Mouse (Mus musculus): ENCODE data around the gene Krt13. TPM values are rescaled to one million over a fixed set of nuclear protein-coding genes. Genes with fewer than 3 reads are reported as not detected.

Krt13 gene
- total and polyA plus RNA-seq, 3 experiments: not detected

GRCm38 (mm10) chr11:100096141-100096540 is 25.2 kb downstream of the Krt13 start, which contains the start of gene Krt35:
Krt35 (minus strand) TSS chr11:100096241.
- TF ChIP-seq HCFC1 (IDR thresholded peaks at IDR 0.05; ENCODE audit: low read depth, low read length) (no peak), ZMIZ1 (IDR thresholded peaks at IDR 0.05; ENCODE audit: low read depth, low read length) (no peak), JUN (IDR thresholded peaks at IDR 0.05; ENCODE audit: insufficient read depth, low read depth, low read length) (no peak), JUND (conservative IDR thresholded peaks at IDR 0.05; ENCODE audit: low read depth, low read length) (no peak), TCF12 (IDR thresholded peaks at IDR 0.05; ENCODE audit: low read depth, low read length) (no peak), SIN3A (IDR thresholded peaks at IDR 0.05; ENCODE audit: low read length) (no peak), PAX5 (IDR thresholded peaks at IDR 0.05; ENCODE audit: low read length) (no peak), MEF2A (IDR thresholded peaks at IDR 0.05; ENCODE audit: borderline replicate concordance, low read depth, low read length) (no peak), RCOR1 (conservative IDR thresholded peaks at IDR 0.05; ENCODE audit: low read depth, low read length) (no peak), E2F4 (IDR thresholded peaks at IDR 0.05; ENCODE audit: insufficient replicate concordance, low read depth, low read length) (no peak), IRF4 (IDR thresholded peaks at IDR 0.05; ENCODE audit: low read depth, low read length) (no peak), NELFE (IDR thresholded peaks at IDR 0.05; ENCODE audit: low read depth, low read length) (no peak)

GRCm38 (mm10) chr11:100088378-100089025 is 32.9 kb downstream of the Krt13 start:
- H3K9me3 ChIP-seq (replicated peaks; ENCODE audit: low read length): peaks cover 10% of the 10 kb centered on the region
- dilution Hi-C loops (cut with MboI; ENCODE audit: extremely low pct_ligation_motif_present, extremely low pct_unique_long_range_greater_than_20kb, low sequenced_read_pairs) (no loop called here), in situ Hi-C loops (cut with MboI; ENCODE audit: low pct_ligation_motif_present, low pct_unique_long_range_greater_than_20kb, low sequenced_read_pairs) (no loop called here)
- no peak overlapping the region for H3K4me3 ChIP-seq (replicated peaks in 1 of 3; ENCODE audit: low read depth in 2 of 3, low read length in 2 of 3, poor library complexity in 1 of 3)
- no peaks in the 10 kb centered on the region for H3K79me2 ChIP-seq (replicated peaks; ENCODE audit: control insufficient read depth, extremely low read depth, insufficient read depth, poor library complexity, severe bottlenecking)
- H3K4me2 ChIP-seq (ENCODE audit: insufficient read depth, low read depth, poor library complexity, severe bottlenecking): no peak overlapping the region
- H3K4me1 ChIP-seq (ENCODE audit: control insufficient read depth in 1 of 2, insufficient read depth in 2 of 2): no peaks in the 10 kb centered on the region
- TF ChIP-seq TCF12 (IDR thresholded peaks at IDR 0.05; ENCODE audit: low read depth, low read length) (no peak), MAFK (IDR thresholded peaks at IDR 0.05; ENCODE audit: insufficient replicate concordance, low read length) (no peak), BHLHE40 (IDR thresholded peaks at IDR 0.05; ENCODE audit: low read depth, low read length) (no peak), USF2 (conservative IDR thresholded peaks at IDR 0.05; ENCODE audit: low read depth, low read length) (no peak), ZKSCAN1 (IDR thresholded peaks at IDR 0.05; ENCODE audit: borderline replicate concordance, low read depth, low read length) (no peak), JUN (IDR thresholded peaks at IDR 0.05; ENCODE audit: insufficient read depth, low read depth, low read length) (no peak), MEF2A (IDR thresholded peaks at IDR 0.05; ENCODE audit: borderline replicate concordance, low read depth, low read length) (no peak), MAX (IDR thresholded peaks at IDR 0.05; ENCODE audit: low read length) (no peak), JUND (conservative IDR thresholded peaks at IDR 0.05; ENCODE audit: low read depth, low read length) (no peak), CHD2 (IDR thresholded peaks at IDR 0.05; ENCODE audit: low read length) (no peak), MAZ (IDR thresholded peaks at IDR 0.05; ENCODE audit: low read depth, low read length) (no peak), POLR2A (IDR thresholded peaks at IDR 0.05; ENCODE audit: low read depth, low read length) (no peak), CTCF (conservative IDR thresholded peaks at IDR 0.05 in 1 of 2, IDR thresholded peaks at IDR 0.05 in 1 of 2; ENCODE audit: low read depth in 2 of 2, low read length in 2 of 2) (no peak), NRF1 (IDR thresholded peaks at IDR 0.05; ENCODE audit: low read depth, low read length) (no peak), EP300 (IDR thresholded peaks at IDR 0.05; ENCODE audit: low read length) (no peak), ETS1 (conservative IDR thresholded peaks at IDR 0.05; ENCODE audit: low read depth, low read length) (no peak)
- H3K27ac ChIP-seq (ENCODE audit: insufficient read depth, low read depth): no peak overlapping the region
- H3K27me3 ChIP-seq (replicated peaks): peaks cover 93% of the 10 kb centered on the region
- no peak overlapping the region for H3K9ac ChIP-seq (ENCODE audit: insufficient read depth, low read depth)
- DNase-seq (ENCODE audit: extremely low read depth): no peak
- H3K36me3 ChIP-seq (replicated peaks in 1 of 2; ENCODE audit: control insufficient read depth in 1 of 2, insufficient read depth in 1 of 2, low read length in 1 of 2): no peaks in the 10 kb centered on the region

More at GRCm38 (mm10) chr11:100096141-100096540, 25.2 kb downstream of the Krt13 start, which contains the start of gene Krt35:
- Histone ChIP-seq H3K79me2 (replicated peaks; ENCODE audit: control insufficient read depth, extremely low read depth, insufficient read depth, poor library complexity, severe bottlenecking) (no peaks in the 10 kb centered on the region), H3K4me1 (ENCODE audit: control insufficient read depth in 1 of 2, insufficient read depth in 2 of 2) (no peaks in the 10 kb centered on the region), H3K4me2 (ENCODE audit: insufficient read depth, low read depth, poor library complexity, severe bottlenecking) (no peak within 1 kb of the TSS), H3K9me3 (replicated peaks; ENCODE audit: low read length) (no peaks in the 10 kb centered on the region), H3K4me3 (replicated peaks in 1 of 3; ENCODE audit: low read depth in 2 of 3, low read length in 2 of 3, poor library complexity in 1 of 3) (no peak within 1 kb of the TSS), H3K27me3 (replicated peaks) (peaks cover 97% of the 10 kb centered on the region), H3K36me3 (replicated peaks in 1 of 2; ENCODE audit: control insufficient read depth in 1 of 2, insufficient read depth in 1 of 2, low read length in 1 of 2) (no peaks in the 10 kb centered on the region), H3K27ac (ENCODE audit: insufficient read depth, low read depth) (no peak within 1 kb of the TSS), H3K9ac (ENCODE audit: insufficient read depth, low read depth) (no peak within 1 kb of the TSS)
- in situ Hi-C loops (cut with MboI; ENCODE audit: low pct_ligation_motif_present, low pct_unique_long_range_greater_than_20kb, low sequenced_read_pairs) (no loop called here), dilution Hi-C loops (cut with MboI; ENCODE audit: extremely low pct_ligation_motif_present, extremely low pct_unique_long_range_greater_than_20kb, low sequenced_read_pairs) (no loop called here)
- DNase-seq (ENCODE audit: extremely low read depth): no peak
